Mouse (Mus musculus) adrenal gland, postnatal 4 days (tissue): ENCODE measurements around the gene Dync1h1. TPM values are rescaled to one million over a fixed set of nuclear protein-coding genes. Genes with fewer than 3 reads are reported as not detected.

ENCODE experiments used
- DNase-seq, 2 experiments: peaks; one replicate each; pipeline ENCODE4 v3.0.0; 2021 to 2022; ENCODE audit warnings: low spot score in 2 of 2, mixed read lengths in 2 of 2
- long read RNA-seq, 2 experiments: library from polyadenylated mRNA; stranded (forward); transcript quantifications; one replicate each; pipeline ENCODE4 v2.0.0; 2021
- total RNA-seq, 2 experiments: library from RNA; stranded (reverse); gene quantifications; 2 replicates each; pipeline ENCODE4 v1.2.3; 2021

The Dync1h1 gene
- total RNA-seq, result 100 to 1,000 TPM; 116 to 140 TPM
- long read RNA-seq, experiment 1, partial matches to known transcripts, result 27 of 30 reads
- long read RNA-seq, experiment 1, other reads (novel, unspliced or antisense), result 3 of 30 reads
- long read RNA-seq, experiment 2, partial matches to known transcripts, result 31 of 40 reads
- long read RNA-seq, experiment 2, other reads (novel, unspliced or antisense), result 9 of 40 reads

DNA sequence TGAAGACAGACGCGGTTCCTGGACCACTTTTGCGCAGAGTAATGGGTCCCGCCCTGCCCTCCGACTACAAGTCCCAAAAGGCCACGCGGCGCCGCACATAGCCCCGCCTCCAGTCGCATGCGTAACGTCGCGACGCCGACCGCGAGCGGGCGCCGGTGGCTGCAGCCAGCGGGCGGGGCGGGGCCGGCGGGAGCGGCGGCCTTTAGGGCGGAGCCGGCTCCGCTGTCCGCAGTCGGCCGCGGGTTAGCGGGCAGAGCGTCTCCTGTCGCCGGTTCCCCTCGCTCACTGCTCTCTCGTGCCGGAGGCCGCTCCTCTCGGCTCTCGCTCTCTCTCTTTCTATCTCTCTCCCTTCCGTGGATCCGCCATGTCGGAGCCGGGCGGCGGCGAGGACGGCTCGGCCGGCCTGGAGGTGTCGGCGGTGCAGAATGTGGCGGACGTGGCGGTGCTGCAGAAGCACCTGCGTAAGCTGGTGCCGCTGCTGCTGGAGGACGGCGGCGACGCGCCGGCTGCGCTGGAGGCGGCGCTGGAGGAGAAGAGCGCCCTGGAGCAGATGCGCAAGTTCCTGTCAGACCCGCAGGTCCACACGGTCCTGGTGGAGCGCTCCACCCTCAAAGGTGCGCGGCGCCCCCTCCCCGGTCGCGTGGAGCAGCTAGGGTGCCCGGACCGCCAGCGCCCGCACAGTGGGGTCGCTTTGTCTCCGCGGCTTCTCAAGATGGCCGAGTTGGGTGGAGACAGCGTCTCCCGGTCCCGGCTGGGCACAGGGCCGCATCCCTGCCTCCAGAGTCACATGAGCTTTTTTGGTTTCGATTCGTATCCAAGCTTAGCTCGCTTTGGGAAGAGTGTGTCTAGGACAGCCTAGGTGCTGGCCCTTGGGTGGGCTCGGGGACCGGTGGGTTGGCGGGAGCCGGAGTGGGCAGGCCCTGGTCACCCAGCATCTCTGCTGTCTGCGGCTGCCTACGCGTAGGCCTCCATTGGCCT, at the start of gene Dync1h1:
Gene Dync1h1, plus strand, starts transcription at position 212 of the 978 bp plus-strand sequence.
- peak; percentile 80 to 82 for DNase-seq

DNA sequence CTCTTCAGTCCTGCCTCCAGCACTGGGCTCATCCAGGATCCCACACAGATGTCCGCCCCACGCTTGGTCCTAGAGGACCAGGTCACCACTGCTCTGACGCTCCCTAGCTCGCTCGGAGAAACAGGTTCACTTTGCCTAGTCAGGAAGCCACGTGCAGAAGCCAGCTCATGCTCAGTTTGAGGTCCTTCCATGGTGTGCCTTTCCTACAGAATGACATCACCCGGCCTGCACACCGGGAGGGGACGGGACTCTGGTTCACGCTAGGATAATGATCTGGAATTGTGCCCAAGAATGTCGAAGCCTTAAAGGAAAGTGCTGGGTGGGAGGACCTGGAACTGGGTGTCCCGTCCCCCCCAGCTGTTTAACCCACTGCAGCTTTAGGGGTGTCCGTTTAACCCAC, 49.1 kb upstream of the Dync1h1 start:
- no peak for DNase-seq

DNA sequence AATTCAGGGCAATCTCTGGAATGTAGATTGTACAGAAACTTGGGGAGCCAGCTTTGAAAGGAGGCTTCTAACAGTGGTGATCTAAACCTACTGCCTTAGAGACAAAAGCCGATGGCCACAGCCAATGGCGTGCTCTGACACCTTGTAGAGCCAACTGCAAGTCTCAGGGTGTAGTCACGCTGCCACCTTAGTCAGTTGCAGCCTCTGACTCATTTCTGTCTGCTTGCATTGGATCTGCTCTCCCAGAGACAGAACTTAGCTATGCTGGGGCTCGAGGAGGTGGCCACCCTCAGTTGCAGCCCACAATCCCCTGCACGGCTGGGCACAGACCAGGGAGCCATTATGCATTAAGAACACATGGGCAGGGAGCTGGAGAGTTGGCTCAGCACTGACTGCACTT, 47.9 kb upstream of the Dync1h1 start:
- DNase-seq, result no peak

DNA sequence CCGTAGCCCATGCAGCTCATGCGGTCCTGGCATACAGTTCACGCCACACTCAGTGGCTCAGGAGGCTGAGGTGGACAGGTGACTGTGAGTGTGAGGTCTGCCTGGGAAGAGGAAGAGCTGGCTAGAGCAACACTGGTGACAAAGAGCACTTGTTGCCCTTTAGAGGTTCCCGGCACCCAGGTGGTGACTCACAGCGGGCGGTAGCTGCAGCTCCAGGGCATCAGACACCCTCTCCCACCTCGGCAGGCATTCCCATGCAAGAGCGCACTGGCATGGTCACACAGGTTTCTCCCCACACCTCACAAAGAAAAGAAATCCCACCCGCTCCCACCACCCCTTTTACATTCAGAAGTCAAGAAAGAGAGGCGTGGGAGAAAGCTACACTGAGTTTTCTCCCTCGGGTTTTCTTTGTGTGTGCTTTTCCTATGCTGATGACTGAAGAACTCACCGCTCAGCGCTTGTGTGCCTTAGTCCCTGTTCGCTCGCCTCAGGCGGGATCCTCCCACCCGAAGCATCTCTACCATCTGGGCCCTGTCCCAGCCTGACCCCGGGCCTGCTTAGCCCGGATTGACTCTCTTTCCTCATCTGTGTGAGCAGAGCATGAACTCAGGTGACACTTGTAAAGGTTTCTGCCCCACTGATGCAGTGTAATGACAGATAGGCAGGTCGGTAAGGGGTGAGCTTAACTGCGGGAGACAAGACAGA, 45.6 kb upstream of the Dync1h1 start:
- DNase-seq, result no peak

DNA sequence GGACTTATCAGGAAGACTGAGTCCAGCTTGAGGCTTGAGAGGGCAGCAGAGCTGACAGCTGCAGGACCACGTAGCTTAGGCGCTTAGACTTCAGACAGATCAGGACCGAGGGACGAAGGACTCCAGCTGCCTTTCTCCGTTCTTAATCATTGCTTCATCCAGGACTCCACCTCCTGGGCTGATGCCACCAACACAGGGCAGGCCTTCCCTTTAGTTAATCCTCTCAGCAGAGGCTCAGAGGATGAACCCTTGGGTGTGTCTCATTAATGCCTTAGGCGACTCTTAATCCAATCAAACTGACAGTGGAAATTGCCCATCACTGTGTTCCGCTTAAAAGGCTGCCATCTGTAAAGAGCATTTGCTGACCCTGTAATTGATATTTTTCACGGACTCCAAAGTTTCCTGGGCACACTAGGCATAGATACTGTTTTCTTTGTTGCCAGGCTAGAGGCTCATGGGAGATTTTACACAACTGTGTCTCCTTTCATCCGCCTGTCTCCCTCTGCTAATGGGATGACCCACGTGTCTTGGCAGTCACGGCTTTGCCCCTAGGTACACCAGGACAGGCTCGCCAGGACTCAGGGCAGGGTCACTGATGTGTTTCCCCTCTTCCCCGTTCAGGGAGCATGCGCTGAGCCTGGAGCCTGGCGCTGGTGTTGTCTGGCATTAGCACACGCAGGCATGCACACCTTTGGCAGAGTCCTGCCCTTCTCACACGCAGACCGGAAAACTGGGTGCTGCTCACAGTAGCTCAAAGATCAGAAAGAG, 44.2 kb upstream of the Dync1h1 start:
- no peak for DNase-seq

DNA sequence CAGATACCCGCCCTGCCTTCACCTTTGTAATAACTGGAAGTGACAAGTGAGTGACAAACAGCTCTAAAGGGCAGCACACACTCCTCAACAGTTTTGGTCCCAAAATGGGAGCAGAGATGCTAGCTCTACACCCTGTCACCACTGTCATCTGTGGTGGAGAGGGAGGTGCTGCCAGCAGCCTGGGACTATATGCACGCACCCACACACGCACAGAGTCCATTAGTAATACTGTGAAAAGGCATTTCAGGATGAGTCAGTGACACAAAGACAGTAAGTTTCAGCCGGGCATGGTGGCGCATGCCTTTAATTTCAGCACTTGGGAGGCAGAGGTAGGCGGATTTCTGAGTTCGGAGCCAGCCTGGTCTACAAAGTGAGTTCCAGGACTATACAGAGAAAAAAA, 43.1 kb upstream of the Dync1h1 start:
- no peak for DNase-seq

DNA sequence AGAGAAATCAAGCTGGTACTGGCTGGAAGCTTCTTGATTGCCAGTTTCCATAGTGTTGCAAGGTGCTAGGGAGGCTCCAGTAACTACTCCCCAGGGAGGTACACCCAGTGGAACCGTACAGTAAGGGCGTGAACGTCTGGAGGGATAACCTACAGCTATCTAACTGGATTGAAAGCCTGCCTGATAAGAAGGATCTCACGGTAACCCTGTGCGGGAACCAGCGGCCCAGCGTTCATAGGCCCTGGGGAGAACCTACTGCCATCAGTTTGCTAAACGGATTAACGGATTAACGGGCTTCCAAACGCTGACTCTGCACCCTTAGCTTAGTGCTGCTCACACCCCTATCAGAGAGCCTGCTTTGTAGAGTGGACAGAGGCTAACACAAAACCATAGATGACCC, 37.9 kb upstream of the Dync1h1 start:
- no peak for DNase-seq

DNA sequence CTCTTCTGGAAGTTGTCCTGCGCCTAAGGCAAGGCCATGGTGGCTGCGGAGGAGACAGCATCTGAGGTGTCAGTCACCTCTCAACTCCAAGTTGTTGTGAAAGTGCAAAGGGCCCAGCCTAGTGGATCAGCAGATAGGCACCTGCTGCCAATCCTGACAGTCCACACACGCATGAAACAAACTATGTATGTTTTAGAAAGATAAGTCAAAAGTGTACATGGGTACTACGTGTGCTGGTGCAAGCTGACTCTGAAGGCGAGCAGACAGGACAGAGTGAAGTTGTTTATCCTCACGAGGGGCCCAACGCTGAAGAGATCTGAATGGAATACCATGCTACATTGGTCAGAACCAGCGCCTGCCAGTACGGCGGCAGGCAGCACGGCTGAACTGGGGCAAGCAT, 36.4 kb upstream of the Dync1h1 start:
- DNase-seq, result no peak

DNA sequence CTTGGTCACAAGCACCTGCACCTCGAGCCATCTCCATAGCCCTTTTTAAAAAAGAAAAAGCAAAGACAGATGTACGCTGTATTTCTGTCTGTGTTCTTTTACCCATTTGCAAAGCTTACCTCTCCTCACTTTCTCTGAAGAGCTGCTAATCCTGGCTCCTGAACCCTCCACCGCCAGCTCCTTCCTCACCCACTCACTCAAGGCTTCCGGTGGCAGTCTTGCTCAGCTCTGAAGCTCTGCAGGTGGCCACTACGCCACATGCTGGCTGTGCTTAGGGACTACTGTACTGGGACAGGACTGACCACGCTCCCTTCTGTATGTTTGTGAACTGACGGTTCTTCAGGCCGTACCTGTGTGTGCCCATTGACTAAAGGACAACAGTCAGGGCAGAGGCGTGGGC, 34.9 kb upstream of the Dync1h1 start:
- DNase-seq, result no peak

DNA sequence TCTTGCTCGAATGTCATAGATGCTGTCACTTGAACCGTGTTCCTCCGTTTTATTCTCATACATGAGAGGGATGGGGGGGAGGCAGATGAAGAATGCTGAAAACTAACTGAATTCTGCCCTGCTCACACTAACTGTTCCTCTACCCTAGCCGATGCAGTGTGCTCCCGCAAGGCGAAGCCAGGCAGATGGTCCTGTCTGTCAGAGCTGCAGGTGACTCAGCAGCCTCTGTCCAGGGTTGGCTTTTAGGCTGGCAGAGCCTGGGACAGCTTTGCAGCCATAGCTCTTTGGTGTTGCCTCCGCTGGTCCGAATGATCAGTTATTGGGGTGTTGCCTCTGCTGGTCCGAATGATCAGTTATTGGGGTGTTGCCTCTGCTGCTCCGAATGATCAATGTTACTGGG, 30.2 kb upstream of the Dync1h1 start:
- DNase-seq, result no peak

DNA sequence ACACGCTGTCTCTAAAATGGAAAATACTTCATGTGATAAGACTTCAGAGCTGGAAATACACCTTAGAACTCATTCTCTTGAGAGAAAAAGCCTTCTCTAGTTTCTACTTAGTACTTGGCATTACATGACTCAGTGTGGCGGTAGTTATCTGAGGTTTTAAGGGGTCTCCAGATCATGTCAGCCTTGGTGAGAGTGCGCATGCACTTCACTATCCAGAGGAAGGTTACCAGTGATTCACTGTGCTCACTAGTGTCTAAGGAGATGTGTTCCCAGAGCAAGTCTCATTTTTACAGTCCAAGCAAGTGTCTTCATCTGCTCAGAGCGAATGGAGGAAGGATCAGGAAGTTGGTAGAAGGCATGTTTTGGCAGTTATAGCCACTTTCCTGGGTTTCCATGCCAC, 28.9 kb upstream of the Dync1h1 start:
- no peak for DNase-seq

DNA sequence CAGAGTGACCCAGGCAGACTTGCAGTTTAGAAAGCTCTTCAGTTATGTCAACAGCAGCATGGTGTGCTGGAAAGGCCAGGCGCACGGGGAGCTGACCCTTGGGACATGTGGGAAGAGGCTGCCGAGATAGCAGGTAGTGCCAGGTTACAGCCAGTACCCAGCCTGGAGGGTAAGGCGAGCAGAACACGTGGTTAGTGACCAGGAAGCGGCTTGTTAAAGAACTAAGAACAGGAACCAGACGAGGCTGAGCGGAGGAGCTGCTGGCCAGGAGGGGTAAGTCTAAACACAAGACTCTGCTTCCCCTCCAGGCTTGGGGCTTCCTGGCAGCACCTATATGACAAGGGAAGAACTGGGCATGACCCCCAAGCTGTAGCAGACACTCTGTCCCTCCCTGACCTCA, 27.6 kb upstream of the Dync1h1 start:
- DNase-seq, result no peak

DNA sequence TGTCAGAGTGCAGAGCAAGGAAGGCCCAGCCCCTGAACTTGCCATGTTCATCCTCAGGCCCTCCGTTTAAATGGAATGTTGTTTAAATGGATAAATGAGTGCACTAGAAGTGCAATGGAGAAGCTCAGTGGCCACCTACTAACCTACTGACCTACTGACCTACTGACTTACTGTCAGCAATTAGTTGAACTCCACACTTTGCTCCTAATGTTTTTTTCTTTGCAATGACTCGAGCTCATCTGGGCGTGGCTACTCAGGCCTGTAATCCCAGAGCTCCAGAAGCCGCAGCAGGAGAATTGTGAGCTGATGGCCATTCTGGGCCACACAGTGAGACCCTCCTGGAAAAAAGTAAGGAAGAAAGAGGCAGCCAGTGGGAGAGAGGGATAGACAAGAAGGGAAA, 25.3 kb upstream of the Dync1h1 start:
- no peak for DNase-seq

DNA sequence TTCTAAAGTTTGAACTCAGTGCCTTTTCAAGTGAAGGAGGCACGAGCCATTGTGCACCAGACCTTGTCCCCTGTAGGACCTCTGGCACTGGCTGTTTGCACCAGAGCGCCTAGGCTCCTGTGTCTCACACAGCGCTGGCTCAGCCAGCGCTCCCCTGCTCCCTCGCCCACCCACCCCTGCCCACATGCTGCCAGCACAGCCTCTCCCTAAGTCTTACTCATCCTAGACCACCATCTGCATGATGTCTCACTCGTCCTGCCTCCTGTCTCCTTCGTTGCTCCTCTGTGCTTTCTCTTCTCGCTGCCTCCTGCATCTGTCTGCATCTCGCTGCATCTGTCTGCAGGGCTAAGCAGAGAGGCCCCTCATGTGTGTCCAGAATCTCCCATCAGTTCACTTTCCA, 22.9 kb upstream of the Dync1h1 start:
- no peak for DNase-seq

DNA sequence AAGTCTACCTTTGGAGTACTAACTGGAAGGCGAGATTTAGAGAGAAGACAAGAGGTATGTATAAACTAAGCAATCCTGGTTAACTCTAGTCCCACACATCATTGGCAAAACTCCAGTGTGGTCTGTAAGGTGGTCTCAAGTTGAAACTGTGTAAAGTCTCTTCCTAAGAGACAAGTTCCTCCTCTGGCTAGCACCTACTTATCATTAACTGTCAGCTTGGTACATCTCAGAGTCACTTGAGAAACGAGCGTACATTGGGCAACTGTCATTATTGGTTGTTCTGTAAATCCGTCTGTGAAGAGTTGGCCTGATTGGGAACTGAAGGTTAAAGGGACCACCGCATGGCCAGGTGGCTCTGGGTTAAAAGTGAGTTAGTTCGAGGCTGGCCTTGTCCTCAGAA, 12.6 kb upstream of the Dync1h1 start:
- DNase-seq, result no peak

DNA sequence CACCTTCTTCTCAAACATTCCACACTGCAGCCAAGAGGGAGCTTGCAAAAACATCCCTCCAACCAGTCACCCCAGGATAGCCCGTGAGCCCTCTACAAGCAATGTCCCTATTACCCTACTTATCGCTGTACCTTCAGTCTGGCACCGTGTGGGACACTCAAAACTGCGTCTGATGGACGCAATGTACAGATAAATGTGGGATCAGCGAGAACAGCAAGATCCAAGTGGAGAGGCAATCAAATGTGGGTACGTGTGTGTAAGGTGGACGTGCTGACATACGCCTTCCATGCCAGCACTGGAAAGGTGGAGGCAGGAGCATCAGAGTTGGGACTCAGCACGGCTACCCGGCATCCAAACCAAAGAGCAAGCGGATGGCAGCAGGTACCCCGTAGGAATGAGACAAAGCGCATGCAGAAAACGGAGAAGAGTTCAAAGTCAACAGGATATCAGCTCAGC, 10.4 kb upstream of the Dync1h1 start:
- no peak for DNase-seq

DNA sequence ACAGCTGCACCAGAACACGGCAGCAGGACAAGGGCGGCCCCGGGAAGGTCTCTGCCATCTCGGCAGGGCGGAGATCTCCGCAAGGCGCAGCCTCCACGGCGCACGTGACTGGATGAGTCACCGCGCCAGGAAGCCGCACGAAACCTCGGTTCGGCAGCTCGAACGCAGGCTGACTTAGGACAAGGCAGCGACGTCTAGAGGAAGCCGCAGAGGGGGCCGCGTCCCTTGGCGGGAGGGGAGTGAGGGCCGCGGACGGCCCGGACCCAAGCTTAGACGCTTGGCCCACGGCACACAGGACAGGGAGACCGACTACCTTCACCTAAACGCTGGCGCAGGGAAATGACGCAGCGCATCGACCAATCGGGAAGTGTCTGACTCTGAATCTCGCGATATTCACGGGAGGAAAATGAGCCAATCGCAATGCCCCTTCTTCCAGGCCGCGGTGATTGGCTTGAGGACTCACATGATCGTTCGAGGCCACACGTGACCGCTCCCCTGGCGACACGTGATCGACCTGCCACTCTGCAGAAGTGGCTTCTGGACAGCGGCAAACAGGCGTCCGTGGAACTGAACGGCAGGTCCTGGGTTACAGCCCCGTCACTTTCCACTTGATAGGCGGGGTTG, 9.9 kb upstream of the Dync1h1 start:
- DNase-seq, result peak; percentile 89 to 97

DNA sequence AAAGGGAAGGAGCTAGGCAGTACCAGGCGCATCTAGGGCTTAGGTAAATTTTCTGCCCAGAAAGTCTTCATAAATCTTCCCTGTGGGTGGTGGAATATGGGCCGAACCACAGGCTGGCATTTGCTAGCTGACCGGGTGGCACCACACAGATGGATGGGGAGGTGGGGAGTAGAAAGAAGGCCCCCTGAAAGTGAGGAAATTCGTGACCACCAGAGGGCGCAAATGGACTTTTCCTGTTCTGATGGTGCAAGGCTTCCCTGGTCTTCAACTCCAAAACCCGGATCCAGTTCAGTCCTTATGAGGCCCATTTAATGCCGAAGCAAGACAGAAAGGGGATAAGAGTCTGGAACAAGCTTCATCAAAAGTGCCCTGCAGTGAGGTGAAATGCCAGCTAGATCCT, 2.7 kb upstream of the Dync1h1 start:
- peak; percentile 30 to 43 for DNase-seq

DNA sequence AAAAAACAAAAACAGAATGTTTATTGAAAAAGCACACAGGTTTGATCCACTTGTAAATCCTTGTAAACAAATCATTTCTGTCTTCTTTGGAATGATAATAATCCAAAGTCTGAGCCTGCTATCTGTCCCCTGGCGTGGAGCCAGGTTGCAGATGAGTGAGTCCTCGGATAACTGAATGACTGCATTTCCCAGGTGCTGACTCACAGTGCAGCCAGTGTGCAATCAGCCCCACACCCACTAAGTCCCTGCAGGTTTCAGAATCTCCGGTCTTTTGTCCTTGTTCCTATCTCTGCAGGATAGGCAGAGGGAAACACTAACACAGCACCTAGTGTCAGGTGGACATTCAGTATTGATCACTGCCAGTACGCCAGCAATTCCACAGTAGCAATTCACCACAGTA, 1.5 kb upstream of the Dync1h1 start:
- no peak for DNase-seq

DNA sequence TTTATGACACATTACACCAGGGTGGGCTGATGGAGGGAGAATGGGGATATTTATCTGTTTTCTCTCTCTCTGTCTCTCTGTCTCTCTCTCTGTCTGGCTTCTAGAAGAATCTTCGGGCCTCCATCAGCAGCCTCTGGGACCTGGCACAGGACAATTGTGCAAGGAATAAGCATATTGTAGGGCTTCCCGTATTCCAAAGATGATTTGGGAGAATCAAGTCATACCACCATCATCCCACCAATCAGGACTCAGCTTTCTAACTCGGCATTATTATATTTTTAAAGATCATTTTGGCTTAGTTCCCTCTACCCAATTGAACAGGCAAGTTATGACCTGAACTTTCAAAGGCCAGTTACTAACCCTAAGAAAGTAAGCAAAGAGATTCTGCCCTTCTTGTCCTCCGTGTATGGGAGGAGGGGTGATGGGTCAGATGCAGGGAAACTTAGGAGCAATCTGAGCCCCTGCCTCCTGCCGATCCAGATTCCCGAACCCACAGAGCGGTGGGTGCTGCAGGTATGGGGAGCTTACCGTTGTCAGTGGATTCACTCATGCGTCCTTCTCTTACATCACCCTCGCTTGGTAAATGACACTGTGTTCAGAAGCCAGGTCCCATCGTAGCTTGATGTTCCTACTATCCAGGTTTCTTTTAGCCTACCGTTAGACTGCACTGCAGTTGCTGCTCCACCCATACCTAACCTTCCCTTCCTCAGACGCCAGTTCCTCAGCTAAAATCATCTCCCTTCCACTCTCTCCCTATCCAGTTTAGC, 844 bp upstream of the Dync1h1 start:
- no peak for DNase-seq
